Mouse (Mus musculus) cortical plate, adult 2 months (tissue): ENCODE data around the gene Slc38a3. TPM values are rescaled to one million over a fixed set of nuclear protein-coding genes. Genes with fewer than 3 reads are reported as not detected.

ENCODE experiments used
- H3K27ac ChIP-seq: fragments of 200-500 bp; 2 replicates; pipeline ENCODE4 v1.5.1; 2012; ENCODE audit warnings: low read length, control low read depth, inconsistent platforms; ENCODE audit not compliant: insufficient read depth
- H3K4me1 ChIP-seq: fragments of 200-500 bp; 2 replicates; pipeline ENCODE4 v1.6.1; 2011; ENCODE audit warnings: low read length; ENCODE audit not compliant: control insufficient read depth, insufficient read depth
- H3K4me3 ChIP-seq: fragments of 200-500 bp; 2 replicates; pipeline ENCODE4 v1.5.1; 2011; ENCODE audit warnings: mild to moderate bottlenecking, low read length, control low read depth; ENCODE audit not compliant: insufficient read depth
- CTCF ChIP-seq: fragments of 200-500 bp; IDR thresholded peaks from 2 replicates; pipeline ENCODE4 v1.5.1; 2011; ENCODE audit warnings: mild to moderate bottlenecking, control low read depth, low read length; ENCODE audit not compliant: insufficient read depth; ENCODE audit errors: extremely low read depth
- POLR2A ChIP-seq: fragments of 200-500 bp; IDR thresholded peaks from 2 replicates; pipeline ENCODE4 v1.6.1; 2011; ENCODE audit warnings: mild to moderate bottlenecking, low read length, control low read depth; ENCODE audit not compliant: insufficient read depth; ENCODE audit errors: extremely low read depth
- polyA plus RNA-seq: library from polyadenylated mRNA; depleted of rRNA; stranded (reverse); fragments of >200 nt; gene quantifications from 2 replicates; pipeline ENCODE4 v1.2.3, GENCODE M21; 2012

Gene Slc38a3
- polyA plus RNA-seq, 1 experiment: 156 TPM

DNA sequence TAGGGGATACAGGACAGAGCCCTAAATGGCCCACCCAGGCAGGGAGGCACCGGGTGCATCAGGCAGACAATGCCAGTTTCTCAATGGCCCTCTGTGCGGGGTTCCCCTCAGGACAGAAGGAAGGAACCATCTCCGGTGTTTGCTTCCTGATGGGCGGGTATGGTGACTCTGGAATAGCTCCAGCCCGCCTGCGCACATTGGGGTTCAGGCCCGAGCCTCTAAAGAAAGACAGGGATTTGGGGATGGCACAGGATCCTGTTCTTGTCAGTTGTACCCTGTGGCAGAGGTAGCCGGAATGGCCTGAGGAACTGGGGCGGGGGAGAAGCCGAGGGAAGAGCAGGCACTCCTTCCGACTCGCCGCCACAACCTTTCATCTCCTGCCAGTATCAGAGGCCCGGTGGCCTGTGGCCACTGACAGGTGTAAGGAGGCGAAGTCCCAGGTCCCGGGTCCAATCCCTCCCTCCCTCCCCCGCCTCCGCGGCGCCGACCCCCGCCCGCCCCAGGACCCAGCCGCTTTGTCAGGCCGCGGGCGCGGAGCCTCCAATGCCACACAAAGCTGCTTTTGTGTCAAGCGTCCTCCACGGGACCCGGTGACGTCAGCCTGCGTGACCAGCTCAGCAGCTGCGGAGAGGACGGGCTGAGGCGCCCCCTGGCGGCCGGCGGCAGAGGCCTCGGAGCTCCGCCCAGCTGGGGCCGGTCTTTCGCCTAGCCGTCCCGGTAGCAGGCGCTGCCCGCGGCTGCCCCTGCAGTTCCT is 57.0 kb downstream of the Slc38a3 start:
- Histone ChIP-seq H3K4me1 (0 out of 2 replicates have a peak, but pooled peaks cover 5% of the 10 kb centered on the region), H3K27ac (peak overlapping the region; percentile 97), H3K4me3 (peak overlapping the region; percentile 11; the same call in 1 of the 2 replicates)
- TF ChIP-seq CTCF (peak; percentile 62), POLR2A (peak; percentile 85; the same call in 1 of the 2 replicates)

DNA sequence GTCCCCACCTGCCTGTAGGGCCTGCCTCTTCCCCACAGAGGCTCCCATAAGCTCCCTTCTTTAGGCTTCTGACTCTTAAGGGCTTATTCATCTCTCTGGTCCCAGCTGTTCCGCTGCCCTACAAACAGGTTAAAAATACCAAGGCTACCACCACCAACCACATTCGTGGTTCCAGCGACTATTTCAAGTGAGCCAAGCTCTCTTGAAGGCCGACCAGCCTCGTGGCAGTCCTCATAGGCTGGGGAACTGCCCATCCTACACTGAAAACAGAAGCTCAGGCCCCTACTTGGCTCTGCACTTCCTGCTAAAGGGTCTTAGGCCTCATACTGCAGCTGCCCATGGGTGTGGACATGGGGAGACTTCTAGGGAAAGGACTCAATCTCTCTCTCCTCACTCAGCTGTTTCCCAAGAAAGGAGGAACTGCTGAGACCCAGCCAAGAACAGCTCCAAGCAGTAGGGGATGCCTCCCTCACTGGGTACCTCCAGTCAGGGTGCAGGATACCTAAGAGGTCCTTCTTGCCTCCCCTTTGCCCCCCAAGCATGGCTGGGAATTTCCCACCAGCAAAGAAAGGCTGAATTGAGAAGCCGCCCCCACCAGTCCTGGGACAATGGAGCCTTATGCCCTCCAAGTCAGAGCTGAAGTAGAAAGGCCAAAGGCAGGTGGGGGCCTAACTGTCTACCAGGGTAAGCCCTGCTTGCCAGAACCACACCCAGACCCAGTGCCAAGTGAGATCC is 57.7 kb downstream of the Slc38a3 start:
- Histone ChIP-seq H3K4me3 (0 out of 2 replicates have a peak overlapping the region, but pooled peaks have one; percentile 11), H3K4me1 (0 out of 2 replicates have a peak, but pooled peaks cover 5% of the 10 kb centered on the region), H3K27ac (peak overlapping the region; percentile 97)
- TF ChIP-seq CTCF (no peak), POLR2A (no peak)

DNA sequence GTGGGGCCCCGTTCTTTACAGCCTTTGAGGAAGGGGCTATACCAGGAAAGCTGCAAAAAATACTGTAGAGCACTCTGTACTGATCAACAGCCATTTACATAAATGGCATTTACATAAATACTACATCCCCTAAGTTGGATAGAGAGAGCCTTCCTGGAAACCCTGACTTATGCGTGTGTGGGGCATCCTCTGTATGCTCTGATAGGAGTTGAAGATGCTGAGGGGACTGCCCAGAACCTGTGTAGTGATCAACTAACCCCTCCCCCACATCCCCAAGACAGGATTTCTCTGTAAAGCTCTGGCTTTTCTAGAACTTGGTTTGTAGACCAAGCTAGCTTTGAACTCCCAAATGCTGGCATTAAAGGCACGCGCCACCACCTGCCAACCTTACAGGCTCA is 59.9 kb downstream of the Slc38a3 start:
- no peak for TF ChIP-seq POLR2A
- no peak for TF ChIP-seq CTCF
- no peak overlapping the region for H3K4me3 ChIP-seq
- H3K27ac ChIP-seq: no peak overlapping the region
- 0 out of 2 replicates have a peak, but pooled peaks cover 5% of the 10 kb centered on the region for H3K4me1 ChIP-seq

- TF ChIP-seq CTCF (no peak), POLR2A (no peak)
- Histone ChIP-seq H3K27ac (no peak within 1 kb of the TSS), H3K4me1 (0 out of 2 replicates have a peak, but pooled peaks cover 5% of the 10 kb centered on the region), H3K4me3 (no peak within 1 kb of the TSS)
Measured at GRCm38 (mm10) chr9:107608741-107609432, 60.4 kb downstream of the Slc38a3 start, which contains the start of gene Sema3b. TSS of gene Sema3b (minus strand) at chr9:107609229.

GRCm38 (mm10) chr9:107607653-107608245 is 61.6 kb downstream of the Slc38a3 start:
- Histone ChIP-seq H3K4me1 (0 out of 2 replicates have a peak, but pooled peaks cover 5% of the 10 kb centered on the region), H3K4me3 (no peak overlapping the region), H3K27ac (no peak overlapping the region)
- no peak for TF ChIP-seq POLR2A
- no peak for TF ChIP-seq CTCF

DNA sequence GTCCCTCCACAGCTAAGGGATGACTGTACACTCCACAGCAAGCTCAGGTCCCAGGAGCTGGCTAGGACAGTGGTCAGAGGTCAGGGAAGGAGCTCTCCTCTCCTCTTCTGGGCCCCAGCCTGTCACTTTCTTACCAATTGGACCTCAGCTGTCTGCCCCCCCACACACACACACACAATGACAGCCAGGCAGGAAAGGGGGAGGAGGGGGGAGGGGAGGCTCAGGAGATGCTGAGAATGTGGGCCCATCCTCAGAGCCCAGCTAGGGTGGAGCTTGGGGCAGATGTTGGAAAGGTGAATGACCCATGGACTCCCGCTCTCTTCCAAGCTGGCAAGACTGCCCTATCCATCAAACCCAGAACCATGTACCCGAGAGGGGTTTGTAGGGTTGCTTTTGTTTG is 62.3 kb downstream of the Slc38a3 start:
- Histone ChIP-seq H3K4me1 (peaks cover 4% of the 10 kb centered on the region; the same call in 1 of the 2 replicates), H3K4me3 (no peak overlapping the region), H3K27ac (no peak overlapping the region)
- no peak for TF ChIP-seq POLR2A
- no peak for TF ChIP-seq CTCF

- no peak for TF ChIP-seq CTCF
- TF ChIP-seq POLR2A: no peak
- Histone ChIP-seq H3K27ac (no peak overlapping the region), H3K4me3 (no peak overlapping the region), H3K4me1 (peaks cover under 1% of the 10 kb centered on the region; the same call in 1 of the 2 replicates)
Measured at GRCm38 (mm10) chr9:107606591-107606990, 62.7 kb downstream of the Slc38a3 start.

GRCm38 (mm10) chr9:107605041-107605661 is 64.2 kb downstream of the Slc38a3 start:
- TF ChIP-seq CTCF (no peak), POLR2A (no peak)
- Histone ChIP-seq H3K4me3 (no peak overlapping the region), H3K4me1 (no peaks in the 10 kb centered on the region; the same call in 1 of the 2 replicates), H3K27ac (no peak overlapping the region)

- H3K4me3 ChIP-seq: no peak overlapping the region
- H3K27ac ChIP-seq: no peak overlapping the region
- TF ChIP-seq POLR2A (no peak), CTCF (no peak)
- H3K4me1 ChIP-seq: no peaks in the 10 kb centered on the region; the same call in 1 of the 2 replicates
Measured at GRCm38 (mm10) chr9:107603251-107603650, 66.1 kb downstream of the Slc38a3 start.
